Mouse (Mus musculus) olfactory bulb, adult 2 months (tissue): ENCODE results near the gene Ssb. TPM values are rescaled to one million over a fixed set of nuclear protein-coding genes. Genes with fewer than 3 reads are reported as not detected.

Source experiments
- H3K27ac ChIP-seq: fragments of 200-500 bp; 2 replicates; pipeline ENCODE4 v1.5.1; 2012; ENCODE audit warnings: low read depth, low read length; ENCODE audit not compliant: insufficient read depth
- H3K4me1 ChIP-seq: fragments of 200-500 bp; 2 replicates; pipeline ENCODE4 v1.6.1; 2012; ENCODE audit warnings: low read length; ENCODE audit not compliant: control insufficient read depth, insufficient read depth
- H3K4me3 ChIP-seq: fragments of 200-500 bp; 2 replicates; pipeline ENCODE4 v1.5.1; 2012; ENCODE audit warnings: mild to moderate bottlenecking, low read depth, low read length, moderate library complexity; ENCODE audit not compliant: insufficient read depth
- CTCF ChIP-seq: fragments of 200-500 bp; IDR thresholded peaks from 2 replicates; pipeline ENCODE4 v1.5.1; 2012; ENCODE audit warnings: low read depth, mild to moderate bottlenecking, low read length, moderate library complexity; ENCODE audit not compliant: insufficient read depth
- POLR2A ChIP-seq: fragments of 200-500 bp; IDR thresholded peaks from 2 replicates; pipeline ENCODE4 v1.6.1; 2012; ENCODE audit warnings: mild to moderate bottlenecking, low read depth, low read length, moderate library complexity; ENCODE audit not compliant: insufficient read depth
- WGBS: fragments of 180-500 bp; shearing (Covaris S2); methylation state at CpG from one replicate; pipeline ENCODE4 v1.1.7; 2018; 5-methylcytosine and 5-hydroxymethylcytosine counted together
- polyA plus RNA-seq: library from polyadenylated mRNA; stranded (reverse); fragments of >200 nt; gene quantifications from 2 replicates; pipeline ENCODE4 v1.2.4, GENCODE M21; 2012; ENCODE audit warnings: low replicate concordance; ENCODE audit not compliant: missing spikeins, insufficient read depth, insufficient read length

Gene Ssb
- 660 TPM in 1 of 2 replicates, not detected in the other for polyA plus RNA-seq

- Histone ChIP-seq H3K4me3 (peak within 1 kb of the TSS; percentile 77), H3K27ac (peak within 1 kb of the TSS; percentile 69), H3K4me1 (no peaks in the 10 kb centered on the region)
- peak; percentile 81 for TF ChIP-seq POLR2A
- no peak for TF ChIP-seq CTCF
- under 1% methylated on average over 66 of the region's 66 CpGs for WGBS
Measured at GRCm38 (mm10) chr2:69861485-69862091, at the start of gene Ssb. Ssb (plus strand) TSS chr2:69861562.

GRCm38 (mm10) chr2:69816575-69816974 lies 44.8 kb upstream of the Ssb start:
- no peaks in the 10 kb centered on the region for H3K4me1 ChIP-seq
- TF ChIP-seq POLR2A (no peak), CTCF (no peak)
- WGBS: 76% methylated on average over 5 of the region's 5 CpGs
- H3K27ac ChIP-seq: no peak overlapping the region
- H3K4me3 ChIP-seq: no peak overlapping the region

GRCm38 (mm10) chr2:69818350-69819085 lies 42.8 kb upstream of the Ssb start:
- no peak overlapping the region for H3K27ac ChIP-seq
- TF ChIP-seq CTCF (no peak), POLR2A (no peak)
- WGBS: 84% methylated on average over 9 of the region's 9 CpGs
- H3K4me3 ChIP-seq: no peak overlapping the region
- H3K4me1 ChIP-seq: no peaks in the 10 kb centered on the region

- 78% methylated on average over 1 of the region's 1 CpGs for WGBS
- TF ChIP-seq POLR2A (no peak), CTCF (no peak)
- H3K27ac ChIP-seq: no peak overlapping the region
- no peak overlapping the region for H3K4me3 ChIP-seq
- no peaks in the 10 kb centered on the region for H3K4me1 ChIP-seq
Measured at GRCm38 (mm10) chr2:69820201-69820600, 41.2 kb upstream of the Ssb start.

- Histone ChIP-seq H3K4me3 (peak within 1 kb of the TSS; percentile 100), H3K27ac (peak within 1 kb of the TSS; percentile 84), H3K4me1 (peaks cover 9% of the 10 kb centered on the region)
- WGBS: 19% methylated on average over 8 of the region's 8 CpGs
- TF ChIP-seq CTCF (no peak), POLR2A (no peak)
Measured at GRCm38 (mm10) chr2:69821711-69822110, 39.7 kb upstream of the Ssb start, which contains the start of gene Klhl23. Klhl23 (plus strand) TSS chr2:69821944.

GRCm38 (mm10) chr2:69822361-69823128 lies 38.8 kb upstream of the Ssb start:
- Histone ChIP-seq H3K27ac (peak overlapping the region; percentile 84), H3K4me1 (peaks cover 9% of the 10 kb centered on the region), H3K4me3 (peak overlapping the region; percentile 100)
- WGBS: under 1% methylated on average over 77 of the region's 80 CpGs
- TF ChIP-seq POLR2A (no peak; the same call in 1 of the 2 replicates), CTCF (no peak)

GRCm38 (mm10) chr2:69823129-69823677 lies 38.2 kb upstream of the Ssb start:
- WGBS: under 1% methylated on average over 39 of the region's 45 CpGs
- Histone ChIP-seq H3K27ac (peak overlapping the region; percentile 84), H3K4me1 (peaks cover 9% of the 10 kb centered on the region), H3K4me3 (peak overlapping the region; percentile 100)
- no peak for TF ChIP-seq CTCF
- TF ChIP-seq POLR2A: peak; percentile 24; the same call in 1 of the 2 replicates

GRCm38 (mm10) chr2:69825898-69826297 lies 35.5 kb upstream of the Ssb start:
- Histone ChIP-seq H3K4me3 (no peak overlapping the region), H3K4me1 (peaks cover 9% of the 10 kb centered on the region), H3K27ac (peak overlapping the region; percentile 48; the same call in 1 of the 2 replicates)
- TF ChIP-seq POLR2A (no peak), CTCF (no peak)
- 51% methylated on average over 10 of the region's 10 CpGs for WGBS
